Mouse (Mus musculus) forebrain, embryonic 10.5 days (tissue): Measurements from ENCODE around the gene Gnb1l. TPM values are rescaled to one million over a fixed set of nuclear protein-coding genes. Genes with fewer than 3 reads are reported as not detected.

Experiments
- DNase-seq: peaks from one replicate; pipeline ENCODE4 v3.0.0-alpha.2; 2017; ENCODE audit warnings: low spot score; ENCODE audit errors: extremely low spot score
- H3K27ac ChIP-seq: fragments of 300-500 bp; sonication (generic); 2 replicates; pipeline ENCODE4 v1.5.1; 2016; ENCODE audit warnings: mild to moderate bottlenecking
- H3K27me3 ChIP-seq: fragments of 300-500 bp; sonication (generic); 2 replicates; pipeline ENCODE4 v1.6.1; 2016; ENCODE audit warnings: mild to moderate bottlenecking; ENCODE audit not compliant: poor library complexity, severe bottlenecking
- H3K36me3 ChIP-seq: fragments of 300-500 bp; sonication (generic); replicated peaks from 2 replicates; pipeline ENCODE4 v1.6.1; 2016; ENCODE audit warnings: mild to moderate bottlenecking, moderate library complexity
- H3K4me1 ChIP-seq: fragments of 300-500 bp; sonication (generic); 2 replicates; pipeline ENCODE4 v1.6.1; 2016
- H3K4me3 ChIP-seq: fragments of 300-500 bp; sonication (generic); 2 replicates; pipeline ENCODE4 v1.5.1; 2016; ENCODE audit warnings: mild to moderate bottlenecking, moderate library complexity
- H3K9me3 ChIP-seq: fragments of 300-500 bp; sonication (generic); 2 replicates; pipeline ENCODE4 v1.6.1; 2016; ENCODE audit warnings: mild to moderate bottlenecking, moderate library complexity
- WGBS: fragments of 180-500 bp; shearing (Covaris S2); methylation state at CpG from one replicate; pipeline ENCODE4 v1.1.7; 2016; 5-methylcytosine and 5-hydroxymethylcytosine counted together
- polyA plus RNA-seq: library from polyadenylated mRNA; unstranded; fragments of >200 nt; fragmentation: Nextera tagmentation; extraction: Ambion mirVana; gene quantifications from 2 replicates; pipeline ENCODE4 v1.2.1, GENCODE M21; 2016

Gnb1l gene
- polyA plus RNA-seq = 17.2 and 22.5 TPM in 2 replicates

GRCm38 (mm10) chr16:18498558-18498990, at the start of gene Gnb1l, which contains the start of gene Rtl10:
Gene Gnb1l, plus strand, starts transcription at chr16:18498713.
Gene Rtl10, plus strand, starts transcription at chr16:18498901.
- WGBS = under 1% methylated on average over 51 of the region's 51 CpGs
- Histone ChIP-seq H3K9me3 (no peaks in the 10 kb centered on the region), H3K27ac (peak within 1 kb of the TSS; percentile 93), H3K4me3 (peak within 1 kb of the TSS; percentile 83), H3K27me3 (no peaks in the 10 kb centered on the region), H3K36me3 (peaks cover 31% of the 10 kb centered on the region), H3K4me1 (peaks cover 23% of the 10 kb centered on the region)
- peak; percentile 96 for DNase-seq

- Histone ChIP-seq H3K9me3 (no peaks in the 10 kb centered on the region; the same call in 1 of the 2 replicates), H3K27ac (no peak overlapping the region), H3K27me3 (no peaks in the 10 kb centered on the region), H3K36me3 (peaks cover 34% of the 10 kb centered on the region), H3K4me3 (no peak overlapping the region), H3K4me1 (peaks cover 16% of the 10 kb centered on the region)
- WGBS = 93% methylated on average over 4 of the region's 4 CpGs
- no peak for DNase-seq
Observed at GRCm38 (mm10) chr16:18449005-18449404, 49.5 kb upstream of the Gnb1l start.

- peaks cover 20% of the 10 kb centered on the region for H3K4me1 ChIP-seq
- H3K27ac ChIP-seq = no peak overlapping the region
- DNase-seq = no peak
- no peak overlapping the region for H3K4me3 ChIP-seq
- no peaks in the 10 kb centered on the region for H3K9me3 ChIP-seq
- 81% methylated on average over 9 of the region's 9 CpGs for WGBS
- H3K27me3 ChIP-seq = no peaks in the 10 kb centered on the region; the same call in 1 of the 2 replicates
- H3K36me3 ChIP-seq = peaks cover 26% of the 10 kb centered on the region
Observed at GRCm38 (mm10) chr16:18451486-18452181, 46.9 kb upstream of the Gnb1l start.

- WGBS = 89% methylated on average over 8 of the region's 8 CpGs
- no peaks in the 10 kb centered on the region; the same call in 1 of the 2 replicates for H3K27me3 ChIP-seq
- no peaks in the 10 kb centered on the region for H3K9me3 ChIP-seq
- peaks cover 33% of the 10 kb centered on the region for H3K36me3 ChIP-seq
- peaks cover 20% of the 10 kb centered on the region for H3K4me1 ChIP-seq
- no peak overlapping the region for H3K27ac ChIP-seq
- no peak for DNase-seq
- no peak overlapping the region for H3K4me3 ChIP-seq
Observed at GRCm38 (mm10) chr16:18452361-18452862, 46.1 kb upstream of the Gnb1l start.

GRCm38 (mm10) chr16:18453846-18454245, 44.7 kb upstream of the Gnb1l start:
- peak overlapping the region; percentile 41; the same call in 1 of the 2 replicates for H3K27ac ChIP-seq
- peaks cover 10% of the 10 kb centered on the region for H3K27me3 ChIP-seq
- no peak overlapping the region for H3K4me3 ChIP-seq
- no peaks in the 10 kb centered on the region for H3K9me3 ChIP-seq
- H3K4me1 ChIP-seq = peaks cover 29% of the 10 kb centered on the region
- DNase-seq = no peak
- WGBS = 51% methylated on average over 5 of the region's 5 CpGs
- H3K36me3 ChIP-seq = peaks cover 39% of the 10 kb centered on the region

- Histone ChIP-seq H3K36me3 (peaks cover 26% of the 10 kb centered on the region), H3K27me3 (peaks cover 15% of the 10 kb centered on the region), H3K27ac (no peak overlapping the region), H3K4me1 (peaks cover 44% of the 10 kb centered on the region), H3K4me3 (no peak overlapping the region), H3K9me3 (no peaks in the 10 kb centered on the region)
- DNase-seq = no peak
- WGBS = 92% methylated on average over 6 of the region's 6 CpGs
Observed at GRCm38 (mm10) chr16:18455407-18455806, 43.1 kb upstream of the Gnb1l start.

GRCm38 (mm10) chr16:18458661-18459060, 39.9 kb upstream of the Gnb1l start:
- DNase-seq = no peak
- no peak overlapping the region for H3K4me3 ChIP-seq
- peaks cover 54% of the 10 kb centered on the region for H3K4me1 ChIP-seq
- peaks cover 32% of the 10 kb centered on the region for H3K27me3 ChIP-seq
- H3K36me3 ChIP-seq = peaks cover 21% of the 10 kb centered on the region
- H3K9me3 ChIP-seq = no peaks in the 10 kb centered on the region
- no peak overlapping the region for H3K27ac ChIP-seq

- no peaks in the 10 kb centered on the region for H3K9me3 ChIP-seq
- H3K4me1 ChIP-seq = peaks cover 48% of the 10 kb centered on the region
- WGBS = 8% methylated on average over 12 of the region's 12 CpGs
- peak overlapping the region; percentile 29 for H3K4me3 ChIP-seq
- peaks cover 37% of the 10 kb centered on the region for H3K27me3 ChIP-seq
- peaks cover 21% of the 10 kb centered on the region for H3K36me3 ChIP-seq
- DNase-seq = no peak
- H3K27ac ChIP-seq = peak overlapping the region; percentile 73
Observed at GRCm38 (mm10) chr16:18459335-18459954, 39.1 kb upstream of the Gnb1l start.

- peak; percentile 48 for DNase-seq
- WGBS = 3% methylated on average over 11 of the region's 11 CpGs
- Histone ChIP-seq H3K4me3 (peak overlapping the region; percentile 29), H3K9me3 (no peaks in the 10 kb centered on the region), H3K4me1 (peaks cover 48% of the 10 kb centered on the region), H3K27me3 (peaks cover 41% of the 10 kb centered on the region), H3K27ac (peak overlapping the region; percentile 73), H3K36me3 (peaks cover 21% of the 10 kb centered on the region)
Observed at GRCm38 (mm10) chr16:18459955-18460370, 38.5 kb upstream of the Gnb1l start.

GRCm38 (mm10) chr16:18460826-18461225, 37.7 kb upstream of the Gnb1l start:
- WGBS = 90% methylated on average over 3 of the region's 3 CpGs
- no peak overlapping the region for H3K27ac ChIP-seq
- H3K27me3 ChIP-seq = peaks cover 41% of the 10 kb centered on the region
- no peaks in the 10 kb centered on the region for H3K9me3 ChIP-seq
- peaks cover 20% of the 10 kb centered on the region for H3K36me3 ChIP-seq
- no peak for DNase-seq
- H3K4me3 ChIP-seq = no peak overlapping the region
- peaks cover 48% of the 10 kb centered on the region for H3K4me1 ChIP-seq

GRCm38 (mm10) chr16:18462031-18462430, 36.5 kb upstream of the Gnb1l start:
- Histone ChIP-seq H3K9me3 (no peaks in the 10 kb centered on the region), H3K27me3 (peaks cover 41% of the 10 kb centered on the region), H3K36me3 (peaks cover 9% of the 10 kb centered on the region), H3K4me3 (no peak overlapping the region), H3K27ac (0 out of 2 replicates have a peak overlapping the region, but pooled peaks have one; percentile 9), H3K4me1 (peaks cover 48% of the 10 kb centered on the region)
- WGBS = 61% methylated on average over 9 of the region's 9 CpGs
- DNase-seq = no peak

- peaks cover 4% of the 10 kb centered on the region for H3K36me3 ChIP-seq
- H3K27me3 ChIP-seq = peaks cover 39% of the 10 kb centered on the region
- no peak overlapping the region for H3K27ac ChIP-seq
- no peak overlapping the region for H3K4me3 ChIP-seq
- H3K9me3 ChIP-seq = no peaks in the 10 kb centered on the region
- DNase-seq = no peak
- H3K4me1 ChIP-seq = peaks cover 48% of the 10 kb centered on the region
- 59% methylated on average over 8 of the region's 8 CpGs for WGBS
Observed at GRCm38 (mm10) chr16:18462598-18462997, 35.9 kb upstream of the Gnb1l start.

- Histone ChIP-seq H3K27ac (no peak overlapping the region), H3K4me1 (peaks cover 36% of the 10 kb centered on the region), H3K4me3 (no peak overlapping the region), H3K27me3 (peaks cover 30% of the 10 kb centered on the region), H3K36me3 (peaks cover 6% of the 10 kb centered on the region), H3K9me3 (no peaks in the 10 kb centered on the region)
- no peak for DNase-seq
- 77% methylated on average over 3 of the region's 3 CpGs for WGBS
Observed at GRCm38 (mm10) chr16:18464271-18464670, 34.2 kb upstream of the Gnb1l start.
